Mouse (Mus musculus): Measurements from ENCODE around the gene Acbd6.

GRCm38 (mm10) chr1:155646345-155647307 lies 88.7 kb downstream of the Acbd6 start:
- TF ChIP-seq GATA1 (IDR thresholded peaks at IDR 0.05; ENCODE audit: low read length) (no peak), TAL1 (IDR thresholded peaks at IDR 0.05; ENCODE audit: low read length) (no peak)
